Mouse (Mus musculus) right cerebral cortex, postnatal 36 days (tissue): ENCODE measurements around the gene Lrrc45.
"Not testable (repeated sequence)": the region's sequence is repeated elsewhere in the genome, so short reads cannot be mapped to it uniquely, and the experiment has no call there.

ENCODE experiments used
- DNase-seq, 2 experiments: peaks; one replicate each; pipeline ENCODE4 v3.0.0; 2022; ENCODE audit warnings: low spot score in 2 of 2, mixed read lengths in 1 of 2

Lrrc45 gene

GRCm38 (mm10) chr11:120727564-120727963 is 13.8 kb downstream of the Lrrc45 start:
- DNase-seq: no peak

GRCm38 (mm10) chr11:120728530-120729240 is 15.0 kb downstream of the Lrrc45 start:
- DNase-seq: no peak

GRCm38 (mm10) chr11:120729432-120730050 is 15.8 kb downstream of the Lrrc45 start:
- not testable (repeated sequence) for DNase-seq

- DNase-seq: no peak
Measured at GRCm38 (mm10) chr11:120730331-120730870, 16.7 kb downstream of the Lrrc45 start.

- no peak for DNase-seq
Measured at GRCm38 (mm10) chr11:120731395-120731794, 17.7 kb downstream of the Lrrc45 start.

- no peak for DNase-seq
Measured at GRCm38 (mm10) chr11:120731858-120732680, 18.3 kb downstream of the Lrrc45 start, which contains the start of gene Cbr2. Gene Cbr2 (minus strand): TSS chr11:120732114.

- no peak for DNase-seq
Measured at GRCm38 (mm10) chr11:120733521-120733920, 19.8 kb downstream of the Lrrc45 start.

- DNase-seq: no peak
Measured at GRCm38 (mm10) chr11:120736424-120736823, 22.7 kb downstream of the Lrrc45 start.

- no peak for DNase-seq
Measured at GRCm38 (mm10) chr11:120740981-120741380, 27.3 kb downstream of the Lrrc45 start.

- DNase-seq: no peak
Measured at GRCm38 (mm10) chr11:120744121-120744701, 30.5 kb downstream of the Lrrc45 start.

GRCm38 (mm10) chr11:120747974-120748373 is 34.2 kb downstream of the Lrrc45 start:
- no peak for DNase-seq

- DNase-seq: no peak
Measured at GRCm38 (mm10) chr11:120749430-120749829, 35.7 kb downstream of the Lrrc45 start.

- DNase-seq: no peak
Measured at GRCm38 (mm10) chr11:120751606-120752005, 37.9 kb downstream of the Lrrc45 start.

GRCm38 (mm10) chr11:120760236-120760635 is 46.5 kb downstream of the Lrrc45 start:
- DNase-seq: no peak

GRCm38 (mm10) chr11:120761811-120762671 is 48.3 kb downstream of the Lrrc45 start:
- no peak for DNase-seq

GRCm38 (mm10) chr11:120762672-120763041 is 48.9 kb downstream of the Lrrc45 start, which contains the start of gene Hmga1b:
Gene Hmga1b (plus strand): TSS chr11:120762794.
- not testable (repeated sequence) for DNase-seq

- DNase-seq: not testable (repeated sequence)
Measured at GRCm38 (mm10) chr11:120763121-120763999, 49.6 kb downstream of the Lrrc45 start.

- DNase-seq: not testable (repeated sequence)
Measured at GRCm38 (mm10) chr11:120767023-120767422, 53.3 kb downstream of the Lrrc45 start.

- no peak for DNase-seq
Measured at GRCm38 (mm10) chr11:120768206-120768605, 54.5 kb downstream of the Lrrc45 start.
